Mouse (Mus musculus) gastrocnemius, postnatal 36 days (tissue): Measurements from ENCODE around the gene Ap1g2. TPM values are rescaled to one million over a fixed set of nuclear protein-coding genes. Genes with fewer than 3 reads are reported as not detected.
A peak's percentile ranks its signal among the peaks of the same experiment; 100 is the strongest.

Experiments used
- DNase-seq, 2 experiments: peaks; one replicate each; pipeline ENCODE4 v3.0.0; 2022
- intact Hi-C: fragments of 180-260 bp; cut with DNase I; formaldehyde crosslinking; loops from one replicate; pipeline ENCODE4 v1.15.1; 2025
- total RNA-seq, 2 experiments: library from RNA; stranded (reverse); gene quantifications; 2 replicates each; pipeline ENCODE4 v1.2.3; 2021

Gene Ap1g2
- total RNA-seq, 2 experiments from 2014 or later = 4.0 to 5.1 TPM

GRCm38 (mm10) chr14:55114759-55115701, 8.6 kb upstream of the Ap1g2 start:
- intact Hi-C loops = no loop called here

GRCm38 (mm10) chr14:55113975-55114645, 7.7 kb upstream of the Ap1g2 start:
- no peak for DNase-seq
- intact Hi-C loops = no loop called here

More at GRCm38 (mm10) chr14:55114759-55115701, 8.6 kb upstream of the Ap1g2 start:
- peak in 1 of 2 experiments; percentile 40 for DNase-seq

GRCm38 (mm10) chr14:55113351-55113974, 7.1 kb upstream of the Ap1g2 start:
- intact Hi-C loops = no loop called here
- no peak for DNase-seq

- intact Hi-C loops = no loop called here
- no peak for DNase-seq
Observed at GRCm38 (mm10) chr14:55111720-55112119, 5.3 kb upstream of the Ap1g2 start.

GRCm38 (mm10) chr14:55110076-55110475, 3.7 kb upstream of the Ap1g2 start:
- intact Hi-C loops = no loop called here
- DNase-seq = no peak

GRCm38 (mm10) chr14:55109048-55109873, 2.9 kb upstream of the Ap1g2 start:
- DNase-seq = no peak

GRCm38 (mm10) chr14:55108202-55108870, 1.9 kb upstream of the Ap1g2 start:
- intact Hi-C loops = loop anchor here (10.0 kb wide), 1 partner anchor 404 kb away; no protein-coding TSS in a partner anchor
- DNase-seq = no peak

More at GRCm38 (mm10) chr14:55109048-55109873, 2.9 kb upstream of the Ap1g2 start:
- intact Hi-C loops = loop anchor here (10.0 kb wide), 1 partner anchor 404 kb away; no protein-coding TSS in a partner anchor

GRCm38 (mm10) chr14:55106990-55107389, 597 bp upstream of the Ap1g2 start:
- intact Hi-C loops = loop anchor here (10.0 kb wide), 1 partner anchor 402 kb away; no protein-coding TSS in a partner anchor
- DNase-seq = no peak

GRCm38 (mm10) chr14:55105386-55105785, 1.0 kb downstream of the Ap1g2 start:
- no peak for DNase-seq
- intact Hi-C loops = loop anchor here (10.0 kb wide), 1 partner anchor 401 kb away; no protein-coding TSS in a partner anchor

- no peak for DNase-seq
- intact Hi-C loops = loop anchor here (5.0 to 10.0 kb wide), 2 partner anchors 77 to 400 kb away; no protein-coding TSS in a partner anchor
Observed at GRCm38 (mm10) chr14:55104365-55104764, 2.0 kb downstream of the Ap1g2 start.

- intact Hi-C loops = loop anchor here (5.0 to 10.0 kb wide), 2 partner anchors 75 to 398 kb away; no protein-coding TSS in a partner anchor
Observed at GRCm38 (mm10) chr14:55102253-55102785, 4.1 kb downstream of the Ap1g2 start.

GRCm38 (mm10) chr14:55101592-55101991, 4.8 kb downstream of the Ap1g2 start:
- intact Hi-C loops = loop anchor here (5.0 to 10.0 kb wide), 2 partner anchors 74 to 397 kb away; no protein-coding TSS in a partner anchor
- DNase-seq = peak in 1 of 2 experiments; percentile 38

More at GRCm38 (mm10) chr14:55102253-55102785, 4.1 kb downstream of the Ap1g2 start:
- DNase-seq = no peak

GRCm38 (mm10) chr14:55098067-55098466, 8.3 kb downstream of the Ap1g2 start:
- DNase-seq = no peak
- intact Hi-C loops = loop anchor here (10.0 kb wide), 1 partner anchor 583 kb away; the partner anchor contains the start of gene Prmt5

- intact Hi-C loops = loop anchor here (10.0 kb wide), 1 partner anchor 583 kb away; the partner anchor contains the start of gene Prmt5
- no peak for DNase-seq
Observed at GRCm38 (mm10) chr14:55097646-55098045, 8.7 kb downstream of the Ap1g2 start.

- DNase-seq = no peak
- intact Hi-C loops = loop anchor here (10.0 kb wide), 1 partner anchor 582 kb away; the partner anchor contains the start of gene Prmt5
Observed at GRCm38 (mm10) chr14:55096573-55097087, 9.8 kb downstream of the Ap1g2 start.

- no peak for DNase-seq
- intact Hi-C loops = loop anchor here (10.0 kb wide), 1 partner anchor 581 kb away; the partner anchor contains the start of gene Prmt5
Observed at GRCm38 (mm10) chr14:55095671-55096070, 10.7 kb downstream of the Ap1g2 start.

GRCm38 (mm10) chr14:55095263-55095662, 11.1 kb downstream of the Ap1g2 start:
- intact Hi-C loops = loop anchor here (10.0 kb wide), 1 partner anchor 580 kb away; the partner anchor contains the start of gene Prmt5
- no peak for DNase-seq
